Mouse (Mus musculus): ENCODE measurements at regions not wholly inside any gene's neighbourhood (a gene's known extent, or its start where the extent isn't known, plus 50 kb on each side); places are given as distances from the start of the nearest gene placed in this dataset.

- no peak overlapping the region for H3K27ac ChIP-seq
- WGBS: 75% methylated on average over 4 of the region's 4 CpGs
- no peaks in the 10 kb centered on the region for H3K27me3 ChIP-seq (replicated peaks)
- no peak overlapping the region for H3K4me3 ChIP-seq
- H3K9me3 ChIP-seq: no peaks in the 10 kb centered on the region
- no peak for ATAC-seq (replicated peaks)
- H3K9ac ChIP-seq: no peak overlapping the region
- H3K36me3 ChIP-seq (replicated peaks): no peaks in the 10 kb centered on the region
- H3K4me1 ChIP-seq: no peaks in the 10 kb centered on the region
- no peak overlapping the region for H3K4me2 ChIP-seq
Measured at GRCm38 (mm10) chr8:126789076-126789475, 156.6 kb downstream of the Tomm20 start.

GRCm38 (mm10) chr8:126788669-126789068 lies 157.0 kb downstream of the Tomm20 start:
- no peaks in the 10 kb centered on the region for H3K36me3 ChIP-seq (replicated peaks)
- H3K4me1 ChIP-seq: no peaks in the 10 kb centered on the region
- ATAC-seq (replicated peaks): no peak
- no peak overlapping the region for H3K4me3 ChIP-seq
- H3K9ac ChIP-seq: no peak overlapping the region
- no peaks in the 10 kb centered on the region for H3K27me3 ChIP-seq (replicated peaks)
- H3K27ac ChIP-seq: no peak overlapping the region
- H3K9me3 ChIP-seq: no peaks in the 10 kb centered on the region
- no peak overlapping the region for H3K4me2 ChIP-seq
- WGBS: 58% methylated on average over 4 of the region's 4 CpGs

- Histone ChIP-seq H3K27ac (no peak overlapping the region), H3K4me2 (no peak overlapping the region), H3K4me3 (no peak overlapping the region), H3K36me3 (replicated peaks) (no peaks in the 10 kb centered on the region), H3K27me3 (replicated peaks) (no peaks in the 10 kb centered on the region), H3K9me3 (no peaks in the 10 kb centered on the region), H3K9ac (no peak overlapping the region), H3K4me1 (no peaks in the 10 kb centered on the region)
- ATAC-seq (replicated peaks): no peak
- WGBS: 79% methylated on average over 8 of the region's 8 CpGs
Measured at GRCm38 (mm10) chr8:126787398-126787797, 158.2 kb downstream of the Tomm20 start.

- no peak overlapping the region for H3K27ac ChIP-seq
- no peak for ATAC-seq (replicated peaks)
- H3K9me3 ChIP-seq: no peaks in the 10 kb centered on the region
- no peak overlapping the region for H3K4me3 ChIP-seq
- WGBS: 85% methylated on average over 3 of the region's 3 CpGs
- H3K4me2 ChIP-seq: no peak overlapping the region
- no peak overlapping the region for H3K9ac ChIP-seq
- H3K36me3 ChIP-seq (replicated peaks): no peaks in the 10 kb centered on the region
- H3K4me1 ChIP-seq: no peaks in the 10 kb centered on the region
- H3K27me3 ChIP-seq (replicated peaks): no peaks in the 10 kb centered on the region
Measured at GRCm38 (mm10) chr8:126785211-126785610, 160.4 kb downstream of the Tomm20 start.

- Histone ChIP-seq H3K27me3 (replicated peaks) (no peaks in the 10 kb centered on the region), H3K4me1 (no peaks in the 10 kb centered on the region), H3K9ac (no peak overlapping the region), H3K9me3 (no peaks in the 10 kb centered on the region), H3K36me3 (replicated peaks) (no peaks in the 10 kb centered on the region), H3K27ac (no peak overlapping the region), H3K4me2 (no peak overlapping the region), H3K4me3 (no peak overlapping the region)
- no peak for ATAC-seq (replicated peaks)
- WGBS: 85% methylated on average over 4 of the region's 4 CpGs
Measured at GRCm38 (mm10) chr8:126784604-126785003, 161.0 kb downstream of the Tomm20 start.

GRCm38 (mm10) chr8:126783703-126784440 lies 161.8 kb downstream of the Tomm20 start:
- Histone ChIP-seq H3K9ac (no peak overlapping the region), H3K9me3 (no peaks in the 10 kb centered on the region), H3K4me2 (no peak overlapping the region), H3K27ac (no peak overlapping the region), H3K4me1 (no peaks in the 10 kb centered on the region), H3K36me3 (replicated peaks) (no peaks in the 10 kb centered on the region), H3K4me3 (no peak overlapping the region), H3K27me3 (replicated peaks) (no peaks in the 10 kb centered on the region)
- ATAC-seq (replicated peaks): no peak
- WGBS: 83% methylated on average over 12 of the region's 12 CpGs

GRCm38 (mm10) chr8:126778673-126779072 lies 167.0 kb downstream of the Tomm20 start:
- Histone ChIP-seq H3K4me1 (no peaks in the 10 kb centered on the region), H3K27ac (no peak overlapping the region), H3K9me3 (no peaks in the 10 kb centered on the region), H3K4me3 (no peak overlapping the region), H3K36me3 (replicated peaks) (no peaks in the 10 kb centered on the region), H3K27me3 (replicated peaks) (no peaks in the 10 kb centered on the region), H3K4me2 (no peak overlapping the region), H3K9ac (no peak overlapping the region)
- ATAC-seq (replicated peaks): no peak
- WGBS: 92% methylated on average over 7 of the region's 7 CpGs

GRCm38 (mm10) chr8:126778131-126778530 lies 167.5 kb downstream of the Tomm20 start:
- H3K36me3 ChIP-seq (replicated peaks): no peaks in the 10 kb centered on the region
- H3K9ac ChIP-seq: no peak overlapping the region
- no peak overlapping the region for H3K27ac ChIP-seq
- H3K27me3 ChIP-seq (replicated peaks): no peaks in the 10 kb centered on the region
- H3K4me2 ChIP-seq: no peak overlapping the region
- 95% methylated on average over 7 of the region's 7 CpGs for WGBS
- H3K4me1 ChIP-seq: no peaks in the 10 kb centered on the region
- no peaks in the 10 kb centered on the region for H3K9me3 ChIP-seq
- H3K4me3 ChIP-seq: no peak overlapping the region
- ATAC-seq (replicated peaks): no peak

GRCm38 (mm10) chr8:126776605-126777469 lies 168.8 kb downstream of the Tomm20 start:
- Histone ChIP-seq H3K4me2 (no peak overlapping the region), H3K27ac (no peak overlapping the region), H3K36me3 (replicated peaks) (no peaks in the 10 kb centered on the region), H3K9ac (no peak overlapping the region), H3K4me3 (no peak overlapping the region), H3K9me3 (no peaks in the 10 kb centered on the region), H3K4me1 (no peaks in the 10 kb centered on the region), H3K27me3 (replicated peaks) (no peaks in the 10 kb centered on the region)
- no peak for ATAC-seq (replicated peaks)
- 87% methylated on average over 11 of the region's 11 CpGs for WGBS

- Histone ChIP-seq H3K4me3 (no peak overlapping the region), H3K36me3 (replicated peaks) (no peaks in the 10 kb centered on the region), H3K27me3 (replicated peaks) (no peaks in the 10 kb centered on the region), H3K27ac (no peak overlapping the region), H3K4me2 (no peak overlapping the region), H3K9me3 (no peaks in the 10 kb centered on the region), H3K4me1 (no peaks in the 10 kb centered on the region), H3K9ac (no peak overlapping the region)
- no peak for ATAC-seq (replicated peaks)
- WGBS: 59% methylated on average over 3 of the region's 3 CpGs
Measured at GRCm38 (mm10) chr8:126775334-126775733, 170.3 kb downstream of the Tomm20 start.

- Histone ChIP-seq H3K4me3 (no peak overlapping the region), H3K4me2 (no peak overlapping the region)
- WGBS: 84% methylated on average over 7 of the region's 7 CpGs
Measured at GRCm38 (mm10) chr8:126774816-126775215, 170.8 kb downstream of the Tomm20 start.

GRCm38 (mm10) chr8:126772748-126773147 lies 172.9 kb downstream of the Tomm20 start:
- no peaks in the 10 kb centered on the region for H3K4me1 ChIP-seq
- H3K4me2 ChIP-seq: no peak overlapping the region
- H3K9ac ChIP-seq: no peak overlapping the region
- no peaks in the 10 kb centered on the region for H3K27me3 ChIP-seq (replicated peaks)
- WGBS: 80% methylated on average over 11 of the region's 11 CpGs
- ATAC-seq (replicated peaks): no peak
- H3K36me3 ChIP-seq (replicated peaks): no peaks in the 10 kb centered on the region
- H3K4me3 ChIP-seq: no peak overlapping the region
- no peaks in the 10 kb centered on the region for H3K9me3 ChIP-seq
- H3K27ac ChIP-seq: no peak overlapping the region

More at GRCm38 (mm10) chr8:126774816-126775215, 170.8 kb downstream of the Tomm20 start:
- no peak for ATAC-seq (replicated peaks)
- Histone ChIP-seq H3K27ac (no peak overlapping the region), H3K36me3 (replicated peaks) (no peaks in the 10 kb centered on the region), H3K4me1 (no peaks in the 10 kb centered on the region), H3K27me3 (replicated peaks) (no peaks in the 10 kb centered on the region), H3K9me3 (no peaks in the 10 kb centered on the region), H3K9ac (no peak overlapping the region)
